Mouse (Mus musculus) kidney, embryonic 14.5 days (tissue): Measurements from ENCODE around the gene Meiob. TPM values are rescaled to one million over a fixed set of nuclear protein-coding genes. Genes with fewer than 3 reads are reported as not detected.

Source experiments
- ATAC-seq: fragments of 200-750 bp; cut with Nextera tagmentation; 2 replicates; pipeline ENCODE4 v1.8.0; 2017; ENCODE audit warnings: moderate number of reproducible peaks, mild to moderate bottlenecking, moderate TSS enrichment, moderate library complexity; ENCODE audit not compliant: low FRiP score, low TSS enrichment
- H3K27ac ChIP-seq: fragments of 300-500 bp; sonication (generic); 2 replicates; pipeline ENCODE4 v1.5.1; 2014; ENCODE audit warnings: low read depth, mild to moderate bottlenecking, low read length, moderate library complexity, mixed read lengths
- H3K27me3 ChIP-seq: fragments of 300-500 bp; sonication (generic); 2 replicates; pipeline ENCODE4 v1.6.1; 2014; ENCODE audit warnings: mild to moderate bottlenecking, low read length; ENCODE audit not compliant: control insufficient read depth, insufficient read depth
- H3K36me3 ChIP-seq: fragments of 300-500 bp; sonication (generic); 2 replicates; pipeline ENCODE4 v1.6.1; 2014; ENCODE audit warnings: low read length, mixed read lengths; ENCODE audit not compliant: control insufficient read depth, insufficient read depth
- H3K4me1 ChIP-seq: fragments of 300-500 bp; sonication (generic); 2 replicates; pipeline ENCODE4 v1.6.1; 2014; ENCODE audit warnings: low read length, mixed read lengths; ENCODE audit not compliant: control insufficient read depth, insufficient read depth
- H3K4me2 ChIP-seq: fragments of 300-500 bp; sonication (generic); replicated peaks from 2 replicates; pipeline ENCODE4 v1.6.1; 2014; ENCODE audit warnings: low read depth, mild to moderate bottlenecking, low read length
- H3K4me3 ChIP-seq: fragments of 300-500 bp; sonication (generic); 2 replicates; pipeline ENCODE4 v1.5.1; 2014; ENCODE audit warnings: mild to moderate bottlenecking, low read length
- H3K9ac ChIP-seq: fragments of 300-500 bp; sonication (generic); 2 replicates; pipeline ENCODE4 v1.6.1; 2014; ENCODE audit warnings: low read depth, mild to moderate bottlenecking, low read length, moderate library complexity
- H3K9me3 ChIP-seq: fragments of 300-500 bp; sonication (generic); 2 replicates; pipeline ENCODE4 v1.6.1; 2016; ENCODE audit warnings: low read length; ENCODE audit not compliant: control insufficient read depth
- WGBS: fragments of 180-500 bp; shearing (Covaris S2); extraction: QIAGEN DNeasy Blood & Tissue Kit; methylation state at CpG from one replicate; pipeline ENCODE4 v1.1.7; 2014; 5-methylcytosine and 5-hydroxymethylcytosine counted together
- polyA plus RNA-seq: library from polyadenylated mRNA; unstranded; fragments of >200 nt; fragmentation: Nextera tagmentation; extraction: Ambion mirVana; gene quantifications from 2 replicates; pipeline ENCODE4 v1.2.1, GENCODE M21; 2014

The Meiob gene
- polyA plus RNA-seq, 1 experiment from 2014 or later = not detected

DNA sequence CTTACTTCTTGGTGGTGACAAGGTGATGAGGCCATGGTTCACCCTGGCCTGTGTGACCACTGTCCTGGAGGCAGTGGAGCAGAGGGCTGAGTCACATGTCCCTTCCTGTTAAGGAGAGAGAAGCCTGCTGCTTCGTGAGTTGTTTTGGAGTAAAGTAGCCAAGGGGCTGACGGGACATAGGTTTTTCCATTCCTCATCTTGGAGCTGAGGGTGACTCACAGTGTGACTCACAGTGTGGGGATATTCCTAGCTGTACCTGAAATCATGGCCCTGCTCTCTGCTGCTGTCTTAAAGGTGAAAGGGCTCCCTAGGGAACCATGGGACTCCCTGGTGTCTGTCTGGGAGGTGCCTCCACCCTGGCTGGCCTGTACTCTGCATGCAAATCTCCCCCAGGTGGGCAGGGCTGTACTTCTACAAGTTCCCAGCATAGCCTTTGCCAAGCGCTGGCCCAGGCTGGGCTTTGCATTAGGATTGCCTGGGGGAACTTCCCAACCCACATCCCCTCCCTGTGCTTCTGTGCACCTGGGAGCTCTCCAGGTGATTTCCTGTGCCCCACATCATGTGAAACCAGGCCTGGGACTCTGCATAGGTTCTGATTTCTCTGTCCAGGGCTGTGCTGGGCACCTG is 51.9 kb downstream of the Meiob start:
- peaks cover 4% of the 10 kb centered on the region for H3K4me1 ChIP-seq
- H3K4me2 ChIP-seq = no peak overlapping the region
- no peaks in the 10 kb centered on the region for H3K9me3 ChIP-seq
- no peak overlapping the region for H3K9ac ChIP-seq
- WGBS = 85% methylated on average over 3 of the region's 3 CpGs
- H3K36me3 ChIP-seq = peaks cover 8% of the 10 kb centered on the region; the same call in 1 of the 2 replicates
- no peak for ATAC-seq
- no peak overlapping the region for H3K27ac ChIP-seq
- peaks cover 4% of the 10 kb centered on the region; the same call in 1 of the 2 replicates for H3K27me3 ChIP-seq
- no peak overlapping the region for H3K4me3 ChIP-seq

DNA sequence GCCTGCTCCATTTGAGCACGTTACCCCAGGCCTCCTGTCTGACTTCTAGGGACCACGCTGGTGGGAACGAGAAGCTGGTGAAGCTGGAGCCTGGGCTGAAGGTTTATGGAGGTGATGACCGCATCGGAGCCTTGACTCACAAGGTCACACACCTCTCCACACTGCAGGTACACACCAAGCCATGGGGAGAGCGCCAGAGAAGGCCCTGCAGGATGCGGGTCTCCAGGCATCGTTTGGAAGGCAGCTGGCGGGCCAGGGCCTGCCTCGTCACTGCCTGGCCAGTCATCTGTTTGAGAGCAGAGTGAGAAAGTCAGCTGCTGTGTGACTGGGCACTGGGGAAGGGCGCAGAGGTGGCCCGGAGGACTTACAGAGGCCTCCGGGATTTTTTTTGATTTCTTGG is 52.5 kb downstream of the Meiob start:
- 91% methylated on average over 13 of the region's 13 CpGs for WGBS
- Histone ChIP-seq H3K4me1 (no peaks in the 10 kb centered on the region), H3K27ac (no peak overlapping the region), H3K4me3 (no peak overlapping the region), H3K4me2 (no peak overlapping the region), H3K36me3 (peaks cover 14% of the 10 kb centered on the region), H3K9me3 (no peaks in the 10 kb centered on the region), H3K9ac (no peak overlapping the region), H3K27me3 (no peaks in the 10 kb centered on the region)
- ATAC-seq = no peak

DNA sequence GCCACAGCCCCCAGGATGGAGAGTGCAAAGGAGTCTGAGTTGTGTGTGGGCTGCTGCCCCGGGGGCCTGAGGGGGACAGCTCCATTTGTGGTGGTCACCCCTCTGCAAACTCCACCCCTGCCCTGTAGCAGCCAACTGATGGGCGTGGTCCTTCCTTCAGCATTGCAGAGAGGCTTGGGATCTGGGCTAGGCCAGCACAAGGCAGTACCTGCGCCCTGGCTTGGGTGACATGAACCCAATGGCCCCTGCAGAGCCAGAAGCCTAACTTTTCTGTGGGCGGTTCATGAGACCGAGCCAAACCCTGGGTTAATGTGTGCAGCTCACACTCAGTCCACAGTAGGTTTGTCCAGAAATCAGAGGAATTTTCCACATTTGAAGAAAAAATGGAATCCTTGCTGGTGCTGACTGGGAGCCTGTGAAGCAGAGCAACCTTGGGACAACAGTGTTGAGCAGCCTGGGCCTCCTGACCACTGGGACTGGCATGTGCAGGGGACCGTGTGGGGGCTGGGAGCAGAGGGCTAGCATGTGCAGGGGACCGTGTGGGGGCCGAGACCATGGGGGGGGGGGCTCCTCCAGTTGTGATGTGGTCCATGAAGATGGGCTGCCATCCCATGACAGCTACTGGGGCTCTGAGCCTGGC is 53.9 kb downstream of the Meiob start:
- H3K9ac ChIP-seq = no peak overlapping the region
- no peak overlapping the region for H3K27ac ChIP-seq
- no peaks in the 10 kb centered on the region for H3K4me1 ChIP-seq
- ATAC-seq = no peak
- H3K36me3 ChIP-seq = peaks cover 19% of the 10 kb centered on the region
- no peaks in the 10 kb centered on the region for H3K27me3 ChIP-seq
- 88% methylated on average over 8 of the region's 8 CpGs for WGBS
- no peak overlapping the region for H3K4me3 ChIP-seq
- no peaks in the 10 kb centered on the region for H3K9me3 ChIP-seq
- H3K4me2 ChIP-seq = no peak overlapping the region

DNA sequence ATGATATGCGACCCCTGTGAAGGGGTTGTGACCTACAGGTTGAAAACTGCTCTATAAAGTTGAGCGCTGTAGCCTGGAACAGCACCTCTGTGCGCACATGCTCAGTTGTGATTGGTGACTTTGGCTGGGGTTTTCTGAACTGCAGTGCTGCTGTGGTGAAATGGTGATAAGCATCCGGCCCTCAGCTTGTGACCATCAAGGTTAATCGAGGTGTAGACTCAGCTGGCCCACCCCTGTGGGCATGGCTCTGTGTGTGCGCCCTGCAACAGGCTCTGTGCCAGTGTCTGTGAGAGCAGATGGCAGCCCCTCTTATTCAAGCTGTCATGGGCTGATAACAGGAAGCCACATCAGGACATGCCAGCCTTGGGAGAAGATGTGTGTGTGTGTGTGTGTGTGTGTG is 54.9 kb downstream of the Meiob start:
- no peak overlapping the region for H3K4me3 ChIP-seq
- peaks cover 19% of the 10 kb centered on the region for H3K36me3 ChIP-seq
- no peaks in the 10 kb centered on the region for H3K27me3 ChIP-seq
- H3K9ac ChIP-seq = no peak overlapping the region
- no peaks in the 10 kb centered on the region for H3K9me3 ChIP-seq
- WGBS = 89% methylated on average over 6 of the region's 6 CpGs
- no peak for ATAC-seq
- no peak overlapping the region for H3K27ac ChIP-seq
- H3K4me1 ChIP-seq = no peaks in the 10 kb centered on the region
- no peak overlapping the region for H3K4me2 ChIP-seq

DNA sequence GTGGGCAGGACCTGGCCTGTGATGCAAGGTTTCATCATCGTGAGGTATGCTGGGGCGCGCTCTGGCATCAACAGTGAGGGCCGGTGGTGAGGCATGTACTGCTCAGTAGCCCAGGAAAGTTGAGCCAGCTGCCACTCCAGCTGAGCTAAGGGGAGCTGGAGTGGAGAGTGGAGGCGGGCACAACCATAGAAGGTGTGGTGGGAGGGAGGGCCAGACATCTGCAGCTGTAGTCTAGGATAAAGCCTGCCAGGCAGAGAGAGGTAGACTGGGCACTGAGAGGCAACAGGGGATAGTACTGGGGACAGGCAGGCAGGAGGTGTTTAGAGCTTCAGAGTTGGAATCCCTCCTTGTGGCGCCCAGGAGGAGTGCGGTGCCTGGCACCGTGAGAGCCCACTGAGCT is 56.0 kb downstream of the Meiob start:
- no peak overlapping the region for H3K4me3 ChIP-seq
- H3K27me3 ChIP-seq = no peaks in the 10 kb centered on the region
- WGBS = 91% methylated on average over 8 of the region's 8 CpGs
- no peak overlapping the region for H3K9ac ChIP-seq
- ATAC-seq = no peak
- no peaks in the 10 kb centered on the region for H3K4me1 ChIP-seq
- H3K36me3 ChIP-seq = peaks cover 20% of the 10 kb centered on the region
- H3K27ac ChIP-seq = no peak overlapping the region
- no peak overlapping the region for H3K4me2 ChIP-seq
- H3K9me3 ChIP-seq = no peaks in the 10 kb centered on the region

DNA sequence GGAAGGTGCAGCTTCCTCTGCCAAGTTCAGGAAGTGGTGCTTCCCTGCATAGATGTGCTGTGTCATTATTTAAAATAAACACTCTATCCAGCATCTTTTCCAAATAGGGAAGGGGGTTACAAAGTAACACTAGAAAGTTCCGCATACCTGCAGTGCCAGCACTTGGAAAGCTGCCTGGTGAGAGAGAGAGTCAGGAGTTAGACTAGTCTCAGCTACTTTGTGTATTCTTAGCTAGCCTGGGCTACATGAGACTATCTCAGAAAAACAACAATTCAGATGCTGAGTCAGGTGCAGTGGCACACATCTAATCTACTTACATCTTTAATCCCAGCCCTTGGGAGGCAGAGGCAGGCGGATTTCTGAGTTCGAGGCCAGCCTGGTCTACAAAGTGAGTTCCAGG is 57.7 kb downstream of the Meiob start:
- no peak overlapping the region for H3K4me3 ChIP-seq
- H3K27me3 ChIP-seq = no peaks in the 10 kb centered on the region
- WGBS = 96% methylated on average over 3 of the region's 3 CpGs
- no peaks in the 10 kb centered on the region for H3K4me1 ChIP-seq
- no peak overlapping the region for H3K27ac ChIP-seq
- no peak for ATAC-seq
- H3K9me3 ChIP-seq = no peaks in the 10 kb centered on the region
- H3K9ac ChIP-seq = no peak overlapping the region
- H3K36me3 ChIP-seq = peaks cover 20% of the 10 kb centered on the region
- no peak overlapping the region for H3K4me2 ChIP-seq

DNA sequence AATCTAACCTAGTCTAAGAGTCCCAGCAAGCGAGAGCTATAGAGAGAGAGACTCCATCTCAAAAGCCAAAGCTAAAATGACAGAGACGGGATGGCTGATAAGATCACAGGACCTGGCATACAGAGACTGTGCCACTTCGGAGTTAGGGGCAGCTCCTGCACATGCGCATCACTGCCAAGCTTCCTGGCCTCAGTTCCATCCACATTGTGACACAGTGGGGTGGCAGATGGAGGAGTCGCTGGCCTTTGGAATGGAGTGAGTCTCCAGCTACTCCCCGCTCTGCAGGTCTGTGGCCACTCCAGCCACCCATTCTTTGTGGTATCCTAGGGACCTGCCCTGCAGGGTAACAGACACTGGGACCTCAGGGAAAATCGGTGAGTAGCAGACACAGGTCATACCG is 61.7 kb downstream of the Meiob start, which contains the start of gene Igfals:
TSS of gene Igfals (plus strand) at position 222 of the 400 bp plus-strand sequence.
- no peak within 1 kb of the TSS for H3K27ac ChIP-seq
- H3K9me3 ChIP-seq = no peaks in the 10 kb centered on the region
- peaks cover 20% of the 10 kb centered on the region for H3K36me3 ChIP-seq
- no peaks in the 10 kb centered on the region for H3K27me3 ChIP-seq
- no peak within 1 kb of the TSS for H3K4me2 ChIP-seq
- WGBS = 90% methylated on average over 8 of the region's 8 CpGs
- no peak for ATAC-seq
- H3K9ac ChIP-seq = no peak within 1 kb of the TSS
- H3K4me3 ChIP-seq = no peak within 1 kb of the TSS
- no peaks in the 10 kb centered on the region for H3K4me1 ChIP-seq

DNA sequence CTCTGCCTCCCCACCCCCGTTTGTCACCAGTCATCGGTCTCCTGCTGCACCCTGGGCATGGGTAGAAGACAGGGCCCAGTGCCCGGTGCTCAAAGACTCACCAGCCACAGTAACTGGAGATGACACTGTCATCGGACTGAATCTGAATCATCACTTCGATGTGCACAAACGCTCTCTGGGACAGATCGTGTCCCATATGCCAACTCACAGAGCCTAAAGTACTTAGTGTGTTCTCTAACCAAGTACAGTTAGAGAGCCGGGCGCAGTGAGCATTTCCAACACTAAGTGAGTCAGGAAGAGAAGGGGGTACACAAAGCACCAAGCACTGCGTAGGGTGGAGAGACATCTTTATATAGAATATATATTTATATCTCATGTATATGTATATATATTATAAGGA is 63.8 kb downstream of the Meiob start:
- 92% methylated on average over 10 of the region's 10 CpGs for WGBS
- Histone ChIP-seq H3K4me2 (no peak overlapping the region), H3K9me3 (no peaks in the 10 kb centered on the region), H3K9ac (no peak overlapping the region), H3K36me3 (peaks cover 9% of the 10 kb centered on the region), H3K4me1 (no peaks in the 10 kb centered on the region), H3K27ac (no peak overlapping the region), H3K27me3 (no peaks in the 10 kb centered on the region), H3K4me3 (no peak overlapping the region)
- ATAC-seq = no peak

DNA sequence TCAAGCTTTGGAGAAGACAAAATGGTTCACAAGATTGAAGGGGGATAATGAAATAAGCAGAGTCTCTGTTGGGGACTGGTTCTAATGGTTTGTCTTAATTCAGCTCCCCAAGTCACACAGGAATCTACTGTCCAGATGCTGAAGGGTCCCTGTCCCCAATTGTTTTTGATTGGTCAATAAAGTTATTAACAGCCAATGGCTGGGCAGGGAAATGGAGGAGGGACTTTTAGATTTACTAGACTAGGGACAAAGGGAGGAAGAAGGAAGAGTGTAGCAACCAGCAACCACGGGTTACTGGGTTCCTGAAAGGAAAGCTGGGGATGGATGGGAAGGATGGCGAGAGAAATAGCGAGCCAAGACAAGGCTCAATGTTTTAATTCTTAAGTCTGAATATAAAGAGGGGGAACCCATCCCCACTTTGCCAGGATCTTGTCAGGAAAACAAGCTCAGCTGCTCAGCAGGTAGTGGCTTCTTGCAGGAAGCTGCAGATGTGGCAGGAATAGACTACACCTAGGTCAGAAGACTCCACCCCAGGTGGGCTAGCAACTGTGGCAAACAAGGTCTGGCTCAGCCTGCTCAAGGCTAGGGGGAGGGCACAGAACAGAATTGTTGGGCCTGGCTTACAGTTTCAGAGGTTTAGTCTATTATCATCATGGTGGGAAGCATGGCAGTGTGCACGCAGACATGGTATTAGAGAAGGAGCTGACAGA is 69.8 kb downstream of the Meiob start:
- no peak overlapping the region for H3K27ac ChIP-seq
- no peaks in the 10 kb centered on the region for H3K9me3 ChIP-seq
- no peak overlapping the region for H3K4me3 ChIP-seq
- no peak overlapping the region for H3K9ac ChIP-seq
- H3K4me1 ChIP-seq = no peaks in the 10 kb centered on the region
- H3K4me2 ChIP-seq = no peak overlapping the region
- no peaks in the 10 kb centered on the region for H3K36me3 ChIP-seq
- H3K27me3 ChIP-seq = no peaks in the 10 kb centered on the region
- WGBS = 49% methylated on average over 4 of the region's 4 CpGs
- ATAC-seq = no peak
